ENCODE assay signal across 9 mouse cellular contexts in the genomic region with DNA sequence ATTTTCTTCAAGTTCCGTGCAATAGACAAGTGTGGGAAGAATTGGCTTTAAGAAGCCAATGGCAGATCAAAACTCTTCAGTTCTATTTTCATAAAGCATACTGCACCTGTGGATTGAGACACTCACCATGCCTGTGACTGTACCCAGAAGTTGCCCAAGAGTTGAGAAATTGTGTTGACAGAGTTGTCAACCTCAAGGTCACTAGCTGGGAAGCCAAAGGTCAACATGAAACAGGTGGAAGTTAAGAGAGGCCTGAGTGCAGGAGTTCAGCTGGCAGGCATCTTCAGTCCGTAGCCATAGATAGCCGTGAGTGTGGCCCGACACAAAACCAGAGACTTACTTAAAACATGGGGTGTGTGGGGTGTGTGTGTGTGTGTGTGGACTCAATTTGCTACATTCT. TPM values are rescaled to one million over a fixed set of nuclear protein-coding genes. Genes with fewer than 3 reads are reported as not detected.
DNase-seq lines count a peak whose midpoint lies in the region; ATAC-seq and TF ChIP-seq lines count a peak whose summit lies in the region.
"Had no signal": no experiment of that assay in that cellular context is flagged by ENCODE, and none has a peak within 500 bp of the region (broad histone marks: within the 10 kb centered on the region; RNA-seq: fewer than 3 reads in every experiment).

No protein-coding gene starts in this region.

- TF ChIP-seq CTCF in lung, adult 2 months (IDR thresholded peaks at IDR 0.05; ENCODE audit: insufficient read depth, low read length), result no peak

- H3K4me3 ChIP-seq in kidney, embryonic 15.5 days (replicated peaks), result no peak overlapping the region
- H3K4me3 ChIP-seq in lung, adult 2 months (replicated peaks; ENCODE audit: extremely low read depth, low read depth, low read length), result no peak overlapping the region
- H3K4me3 ChIP-seq in hindbrain, embryonic 14.5 days (replicated peaks; ENCODE audit: low read length), result no peak overlapping the region

- no peak overlapping the region for H3K9ac ChIP-seq in kidney, embryonic 15.5 days
- no peak overlapping the region for H3K9ac ChIP-seq in hindbrain, embryonic 14.5 days

- WGBS in kidney, embryonic 15.5 days, result 71% methylated on average over 4 of the region's 4 CpGs
- WGBS in lung, adult 2 months, result 62% methylated on average over 4 of the region's 4 CpGs
- WGBS in hindbrain, embryonic 14.5 days, result 90% methylated on average over 4 of the region's 4 CpGs

- no peak overlapping the region for H3K4me2 ChIP-seq in kidney, embryonic 15.5 days
- H3K4me2 ChIP-seq in hindbrain, embryonic 14.5 days (replicated peaks), result no peak overlapping the region

- no peaks in the 10 kb centered on the region for H3K27me3 ChIP-seq in kidney, embryonic 15.5 days
- no peaks in the 10 kb centered on the region for H3K27me3 ChIP-seq in hindbrain, embryonic 14.5 days (ENCODE audit: control insufficient read depth, insufficient read depth, low read length)

- H3K36me3 ChIP-seq in kidney, embryonic 15.5 days, result peaks cover 40% of the 10 kb centered on the region
- peaks cover 36% of the 10 kb centered on the region for H3K36me3 ChIP-seq in hindbrain, embryonic 14.5 days (replicated peaks; ENCODE audit: control insufficient read depth, insufficient read depth)

- H3K4me1 ChIP-seq in kidney, embryonic 15.5 days, result peaks cover 60% of the 10 kb centered on the region
- peaks cover 30% of the 10 kb centered on the region for H3K4me1 ChIP-seq in lung, adult 2 months (ENCODE audit: control insufficient read depth, insufficient read depth, low read length)
- peaks cover 48% of the 10 kb centered on the region for H3K4me1 ChIP-seq in hindbrain, embryonic 14.5 days (replicated peaks; ENCODE audit: control insufficient read depth, insufficient read depth, low read length)

- peak; percentile 56 for DNase-seq in adrenal gland, postnatal 14 days
- no peak for DNase-seq in adrenal gland, postnatal 25 days
- DNase-seq in kidney, postnatal 36 days, result peak; percentile 45 to 47
- peak; percentile 51 for DNase-seq in lung, adult 2 months
- no peak for DNase-seq in hindbrain, embryonic 14.5 days (ENCODE audit: low spot score)
- no peak for DNase-seq in T-cell, adult 2 months (ENCODE audit: low spot score)
- no peak for DNase-seq in kidney, adult 18-20 months
- DNase-seq: cerebellum, adult 9-10 months had no signal

- TF ChIP-seq POLR2A in lung, adult 2 months (IDR thresholded peaks at IDR 0.05; ENCODE audit: borderline replicate concordance, extremely low read depth, low read depth, low read length), result no peak

- H3K27ac ChIP-seq in kidney, embryonic 15.5 days, result no peak overlapping the region
- no peak overlapping the region for H3K27ac ChIP-seq in hindbrain, embryonic 14.5 days

- no peak for ATAC-seq in kidney, embryonic 15.5 days (replicated peaks; ENCODE audit: low FRiP score)
- ATAC-seq in hindbrain, embryonic 14.5 days (ENCODE audit: low FRiP score), result no peak

- H3K9me3 ChIP-seq in kidney, embryonic 15.5 days (replicated peaks), result no peaks in the 10 kb centered on the region
- H3K9me3 ChIP-seq in hindbrain, embryonic 14.5 days (ENCODE audit: control insufficient read depth, low read length), result no peaks in the 10 kb centered on the region

RNA-seq across cellular contexts. Expression of a gene that starts 6.7 kb away (rescaled TPM):
- total RNA-seq in adrenal gland, postnatal 14 days (2021), result 21.3 and 24.4 TPM in 2 replicates
- 21.6 and 23.5 TPM in 2 replicates for total RNA-seq in adrenal gland, postnatal 25 days (2021)
- 12.6 and 14.1 TPM in 2 replicates for polyA plus RNA-seq in kidney, embryonic 15.5 days (2015; fragmentation: Nextera tagmentation; extraction: Ambion mirVana)
- 12.7 and 17.5 TPM in 2 replicates for polyA plus RNA-seq in lung, adult 2 months (2012; rRNA removed)
- 17.4 and 18.5 TPM in 2 replicates for polyA plus RNA-seq in hindbrain, embryonic 14.5 days (2014; fragmentation: Nextera tagmentation; extraction: Ambion mirVana)

RNA-seq across cellular contexts. Expression of a gene that starts 52.5 kb away (rescaled TPM):
- 68.8 and 95.8 TPM in 2 replicates for total RNA-seq in adrenal gland, postnatal 14 days (2021)
- 32.5 and 35.6 TPM in 2 replicates for total RNA-seq in adrenal gland, postnatal 25 days (2021)
- 35.2 and 35.8 TPM in 2 replicates for polyA plus RNA-seq in kidney, embryonic 15.5 days (2015; fragmentation: Nextera tagmentation; extraction: Ambion mirVana)
- 53.6 and 71.3 TPM in 2 replicates for polyA plus RNA-seq in lung, adult 2 months (2012; rRNA removed)
- 56.6 and 61.8 TPM in 2 replicates for polyA plus RNA-seq in hindbrain, embryonic 14.5 days (2014; fragmentation: Nextera tagmentation; extraction: Ambion mirVana)

Comparison
In these comparisons a context has a peak if more than half of its experiments do, and no peak if none do; other contexts are left out.
1. DNase-seq: peak in adrenal gland, postnatal 14 days (single experiment), kidney, postnatal 36 days (2 of 2) and lung, adult 2 months (single experiment); none in adrenal gland, postnatal 25 days (single experiment), hindbrain, embryonic 14.5 days (single experiment), T-cell, adult 2 months (single experiment) and kidney, adult 18-20 months (single experiment).